Mouse (Mus musculus): ENCODE results near the gene Artn. TPM values are rescaled to one million over a fixed set of nuclear protein-coding genes. Genes with fewer than 3 reads are reported as not detected.

Artn gene
- total and polyA plus RNA-seq, 2 experiments from 2014 or later, result 0.59 to 1.0 TPM

DNA sequence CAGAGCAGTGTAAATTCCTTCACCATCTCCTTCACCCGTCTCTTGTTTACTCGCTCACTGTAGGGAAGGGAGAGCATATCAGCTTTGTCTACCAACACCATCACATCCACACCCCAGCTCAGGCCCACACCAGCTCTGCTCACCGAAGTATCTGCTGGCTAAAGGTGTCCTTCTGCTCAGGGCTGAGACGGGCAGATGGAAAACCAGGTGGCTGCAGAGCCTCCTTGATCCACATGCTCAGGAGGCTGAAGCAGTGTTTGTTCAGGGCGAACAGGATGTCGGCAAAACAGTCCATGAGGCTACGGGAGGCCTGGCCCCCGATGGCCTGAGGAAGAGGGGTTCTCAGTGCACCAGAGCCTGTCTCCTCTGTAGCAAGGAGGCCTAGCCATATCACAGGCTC is 35.0 kb downstream of the Artn start:
- no peaks in the 10 kb centered on the region for H3K9me3 ChIP-seq (ENCODE audit: low read length)
- H3K36me3 ChIP-seq (ENCODE audit: insufficient read depth, low read length), result peaks cover 45% of the 10 kb centered on the region
- no peak overlapping the region for H3K4me3 ChIP-seq (ENCODE audit: low read length)
- H3K27me3 ChIP-seq (ENCODE audit: insufficient read depth, low read length), result no peaks in the 10 kb centered on the region
- DNase-seq (ENCODE audit: low spot score) (no peak), ATAC-seq (no peak)
- no peak overlapping the region for H3K9ac ChIP-seq (replicated peaks; ENCODE audit: low read length)
- no peak overlapping the region for H3K4me2 ChIP-seq (ENCODE audit: low read depth, low read length)
- no peak overlapping the region for H3K27ac ChIP-seq
- no peak for TF ChIP-seq CTCF (IDR thresholded peaks at IDR 0.05; ENCODE audit: low read depth)
- 90% methylated on average over 8 of the region's 8 CpGs for WGBS
- H3K4me1 ChIP-seq (ENCODE audit: insufficient read depth, low read length), result 0 out of 2 replicates have a peak, but pooled peaks cover 5% of the 10 kb centered on the region

DNA sequence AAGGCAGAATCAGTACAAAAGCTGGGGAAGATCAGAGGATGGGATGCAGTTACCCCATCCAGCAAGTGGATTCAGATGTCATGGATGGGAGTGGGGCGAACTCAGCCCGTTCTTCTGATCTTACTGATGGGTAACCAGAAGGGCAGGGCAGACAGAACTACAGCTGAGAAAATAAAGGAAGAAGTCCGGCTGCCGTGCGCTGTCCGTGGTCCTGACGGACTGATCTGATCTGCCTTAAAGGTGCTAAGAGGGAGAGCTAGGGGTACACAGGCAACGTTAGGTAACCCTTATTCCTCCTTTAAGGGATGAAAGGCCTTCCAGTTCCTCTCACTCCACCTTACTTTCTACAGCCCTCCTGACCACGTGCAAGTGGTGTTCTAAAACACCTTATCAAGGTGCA is 36.2 kb downstream of the Artn start:
- Histone ChIP-seq H3K4me2 (ENCODE audit: low read depth, low read length) (no peak overlapping the region), H3K9ac (replicated peaks; ENCODE audit: low read length) (no peak overlapping the region), H3K36me3 (ENCODE audit: insufficient read depth, low read length) (peaks cover 43% of the 10 kb centered on the region), H3K4me1 (ENCODE audit: insufficient read depth, low read length) (0 out of 2 replicates have a peak, but pooled peaks cover 5% of the 10 kb centered on the region), H3K9me3 (ENCODE audit: low read length) (no peaks in the 10 kb centered on the region), H3K27me3 (ENCODE audit: insufficient read depth, low read length) (no peaks in the 10 kb centered on the region), H3K27ac (no peak overlapping the region), H3K4me3 (ENCODE audit: low read length) (no peak overlapping the region)
- ATAC-seq (no peak), DNase-seq (ENCODE audit: low spot score) (no peak)
- 32% methylated on average over 9 of the region's 9 CpGs for WGBS
- no peak for TF ChIP-seq CTCF (IDR thresholded peaks at IDR 0.05; ENCODE audit: low read depth)

DNA sequence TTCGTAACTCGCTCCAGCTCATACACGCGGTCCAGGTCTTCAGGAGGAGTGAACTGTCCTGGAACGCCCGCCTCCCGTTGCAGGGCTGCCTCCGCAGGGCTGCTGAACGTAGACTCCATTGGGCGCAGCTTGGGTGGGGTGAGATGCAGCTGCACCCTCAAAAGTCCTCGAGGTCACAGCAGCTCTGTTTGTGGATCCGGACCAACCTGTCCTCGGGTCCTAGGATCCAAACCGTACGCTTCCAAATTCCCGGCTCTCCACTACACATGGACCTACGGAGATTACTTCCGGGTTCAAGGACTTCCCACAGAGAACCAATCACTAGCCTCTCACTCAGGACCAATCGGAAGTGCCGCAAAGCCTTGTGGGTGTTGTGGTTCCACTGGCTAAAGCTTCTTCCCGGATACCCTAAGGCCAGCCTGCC is 37.8 kb downstream of the Artn start, which contains the start of gene Dph2:
Gene Dph2 (minus strand): TSS at position 295 of the 424 bp plus-strand sequence.
- Histone ChIP-seq H3K4me2 (ENCODE audit: low read depth, low read length) (peak within 1 kb of the TSS; percentile 97), H3K36me3 (ENCODE audit: insufficient read depth, low read length) (peaks cover 30% of the 10 kb centered on the region), H3K27ac (no peak within 1 kb of the TSS), H3K4me3 (ENCODE audit: low read length) (peak within 1 kb of the TSS; percentile 68), H3K9me3 (ENCODE audit: low read length) (no peaks in the 10 kb centered on the region), H3K27me3 (ENCODE audit: insufficient read depth, low read length) (no peaks in the 10 kb centered on the region), H3K4me1 (ENCODE audit: insufficient read depth, low read length) (0 out of 2 replicates have a peak, but pooled peaks cover 5% of the 10 kb centered on the region), H3K9ac (replicated peaks; ENCODE audit: low read length) (peak within 1 kb of the TSS; percentile 57)
- DNase-seq (ENCODE audit: low spot score) (peak; percentile 95), ATAC-seq (peak; percentile 90)
- no peak for TF ChIP-seq CTCF (IDR thresholded peaks at IDR 0.05; ENCODE audit: low read depth)
- WGBS, result 1% methylated on average over 21 of the region's 21 CpGs

DNA sequence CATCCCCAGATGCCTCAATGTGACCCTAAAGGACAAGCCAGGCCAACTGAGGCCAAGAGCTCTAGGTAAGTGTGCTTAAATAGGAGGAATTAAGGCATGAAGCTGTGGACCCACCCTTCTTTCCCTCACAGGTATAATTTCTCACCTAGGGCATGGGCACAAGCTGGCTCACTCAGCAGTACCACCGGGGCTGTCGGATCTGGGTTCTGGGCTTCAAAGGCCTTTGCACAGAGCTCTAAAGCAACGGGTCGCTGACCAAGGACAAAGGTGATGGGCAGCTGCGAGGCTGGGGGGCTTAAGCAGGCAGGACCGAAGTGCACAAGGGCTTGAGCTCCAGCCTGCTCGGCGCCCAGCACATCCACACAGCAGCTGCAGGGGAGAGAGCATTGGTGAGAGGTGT is 38.8 kb downstream of the Artn start:
- H3K4me3 ChIP-seq (ENCODE audit: low read length), result no peak overlapping the region

DNA sequence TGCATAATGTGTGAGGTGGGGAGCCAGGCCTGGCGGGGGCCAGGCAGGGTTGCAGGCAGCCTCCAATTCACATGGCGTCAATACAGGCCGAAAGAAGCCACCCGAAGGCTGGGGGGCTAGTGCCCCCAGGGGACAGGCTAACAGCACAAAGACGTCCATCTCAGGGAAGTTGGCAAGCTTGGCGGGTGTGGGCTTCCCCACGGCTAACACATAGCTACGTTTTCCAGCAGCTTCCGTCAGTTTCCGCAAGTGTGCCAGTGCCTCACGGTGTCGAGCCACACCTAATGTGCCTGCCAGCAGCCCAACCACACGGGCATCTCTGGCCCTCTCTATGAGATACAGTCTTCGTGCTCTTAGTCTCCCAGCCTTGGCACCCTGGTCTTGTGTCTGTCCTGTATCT is 39.5 kb downstream of the Artn start:
- 90% methylated on average over 14 of the region's 14 CpGs for WGBS

More for the DNA sequence above, 38.8 kb downstream of the Artn start:
- no peaks in the 10 kb centered on the region for H3K27me3 ChIP-seq (ENCODE audit: insufficient read depth, low read length)
- no peak overlapping the region for H3K27ac ChIP-seq
- peaks cover 11% of the 10 kb centered on the region; the same call in 1 of the 2 replicates for H3K4me1 ChIP-seq (ENCODE audit: insufficient read depth, low read length)
- 62% methylated on average over 8 of the region's 8 CpGs for WGBS
- H3K36me3 ChIP-seq (ENCODE audit: insufficient read depth, low read length), result peaks cover 30% of the 10 kb centered on the region
- peak overlapping the region; percentile 97 for H3K4me2 ChIP-seq (ENCODE audit: low read depth, low read length)
- no peak for TF ChIP-seq CTCF (IDR thresholded peaks at IDR 0.05; ENCODE audit: low read depth)
- 0 out of 2 replicates have a peak overlapping the region, but pooled peaks have one; percentile 57 for H3K9ac ChIP-seq (replicated peaks; ENCODE audit: low read length)
- DNase-seq (ENCODE audit: low spot score) (no peak), ATAC-seq (no peak)
- H3K9me3 ChIP-seq (ENCODE audit: low read length), result no peaks in the 10 kb centered on the region

DNA sequence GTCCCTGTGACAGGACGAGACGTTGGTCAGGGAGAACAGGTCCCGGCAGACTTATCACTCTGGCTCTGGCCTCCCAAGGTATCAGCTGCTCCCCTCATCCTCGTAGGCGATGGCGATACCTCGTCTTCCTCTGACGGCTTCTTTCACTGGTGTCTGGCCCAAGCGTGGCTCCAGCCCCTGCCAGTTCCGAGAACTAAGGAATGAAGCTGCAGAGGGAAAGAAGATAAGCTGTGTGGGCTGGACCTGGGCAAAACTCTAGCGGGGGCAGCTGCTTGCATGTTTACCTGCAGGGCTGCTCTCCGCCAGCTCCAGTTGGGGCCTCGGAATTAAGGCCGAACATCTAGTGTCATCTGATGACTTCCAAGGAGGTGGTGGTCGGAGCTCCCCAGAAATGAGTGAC is 40.1 kb downstream of the Artn start:
- 92% methylated on average over 15 of the region's 15 CpGs for WGBS
- no peak for TF ChIP-seq CTCF (IDR thresholded peaks at IDR 0.05; ENCODE audit: low read depth)
- ATAC-seq, result no peak
- H3K36me3 ChIP-seq (ENCODE audit: insufficient read depth, low read length), result peaks cover 28% of the 10 kb centered on the region
- no peak overlapping the region for H3K4me2 ChIP-seq (ENCODE audit: low read depth, low read length)
- no peaks in the 10 kb centered on the region for H3K9me3 ChIP-seq (ENCODE audit: low read length)
- no peak for DNase-seq (ENCODE audit: low spot score)
- H3K4me1 ChIP-seq (ENCODE audit: insufficient read depth, low read length), result peaks cover 11% of the 10 kb centered on the region; the same call in 1 of the 2 replicates
- H3K4me3 ChIP-seq (ENCODE audit: low read length), result no peak overlapping the region
- no peaks in the 10 kb centered on the region for H3K27me3 ChIP-seq (ENCODE audit: insufficient read depth, low read length)
- no peak overlapping the region for H3K9ac ChIP-seq (replicated peaks; ENCODE audit: low read length)
- no peak overlapping the region for H3K27ac ChIP-seq

More for the DNA sequence above, 39.5 kb downstream of the Artn start:
- no peak overlapping the region for H3K9ac ChIP-seq (replicated peaks; ENCODE audit: low read length)
- H3K4me2 ChIP-seq (ENCODE audit: low read depth, low read length), result no peak overlapping the region
- H3K27me3 ChIP-seq (ENCODE audit: insufficient read depth, low read length), result no peaks in the 10 kb centered on the region
- no peak for DNase-seq (ENCODE audit: low spot score)
- H3K27ac ChIP-seq, result no peak overlapping the region
- no peaks in the 10 kb centered on the region for H3K9me3 ChIP-seq (ENCODE audit: low read length)
- no peak for ATAC-seq
- peaks cover 29% of the 10 kb centered on the region for H3K36me3 ChIP-seq (ENCODE audit: insufficient read depth, low read length)
- TF ChIP-seq CTCF (IDR thresholded peaks at IDR 0.05; ENCODE audit: low read depth), result no peak
- H3K4me1 ChIP-seq (ENCODE audit: insufficient read depth, low read length), result peaks cover 11% of the 10 kb centered on the region; the same call in 1 of the 2 replicates
- no peak overlapping the region for H3K4me3 ChIP-seq (ENCODE audit: low read length)

DNA sequence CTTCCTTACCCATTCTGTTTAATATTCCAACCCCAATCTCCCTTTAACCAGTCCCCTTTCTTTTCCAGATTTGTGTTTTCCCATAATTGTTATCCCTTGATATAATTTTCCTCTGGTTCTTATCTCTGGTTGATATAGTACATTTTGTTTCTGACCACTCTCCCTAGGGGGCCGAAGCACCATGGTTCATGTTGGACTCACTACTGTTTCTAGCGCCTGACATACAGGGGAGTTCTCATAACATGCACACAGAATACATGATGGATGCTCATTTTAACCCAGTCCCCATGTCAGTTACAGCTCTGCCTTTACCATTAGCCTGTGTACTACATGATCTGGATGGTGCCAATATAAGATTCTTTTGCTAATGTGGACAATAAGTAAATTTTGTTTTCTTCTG is 41.6 kb downstream of the Artn start:
- TF ChIP-seq CTCF (IDR thresholded peaks at IDR 0.05; ENCODE audit: low read depth), result no peak
- H3K4me3 ChIP-seq (ENCODE audit: low read length), result peak overlapping the region; percentile 91; the same call in 1 of the 2 replicates
- peak overlapping the region; percentile 20; the same call in 1 of the 2 replicates for H3K27ac ChIP-seq
- H3K27me3 ChIP-seq (ENCODE audit: insufficient read depth, low read length), result no peaks in the 10 kb centered on the region
- 72% methylated on average over 2 of the region's 2 CpGs for WGBS
- peaks cover 17% of the 10 kb centered on the region; the same call in 1 of the 2 replicates for H3K4me1 ChIP-seq (ENCODE audit: insufficient read depth, low read length)
- peaks cover 27% of the 10 kb centered on the region for H3K36me3 ChIP-seq (ENCODE audit: insufficient read depth, low read length)
- peak overlapping the region; percentile 95; the same call in 1 of the 2 replicates for H3K9ac ChIP-seq (replicated peaks; ENCODE audit: low read length)
- no peaks in the 10 kb centered on the region for H3K9me3 ChIP-seq (ENCODE audit: low read length)
- H3K4me2 ChIP-seq (ENCODE audit: low read depth, low read length), result peak overlapping the region; percentile 73
- ATAC-seq, result no peak
- no peak for DNase-seq (ENCODE audit: low spot score)

Measured in hindbrain, postnatal 0 days (tissue).